32 mouse cellular contexts compared by ENCODE assay signal in genomic region chr4:141429381-141429780, GRCm38 (mm10). TPM values are rescaled to one million over a fixed set of nuclear protein-coding genes. Genes with fewer than 3 reads are reported as not detected.
A peak's percentile ranks its signal among the peaks of the same experiment; 100 is the strongest.
DNase-seq lines count a peak whose midpoint lies in the region; ATAC-seq and TF ChIP-seq lines count a peak whose summit lies in the region.
"Had no signal": no experiment of that assay in that cellular context is flagged by ENCODE, and none has a peak within 500 bp of the region (broad histone marks: within the 10 kb centered on the region; RNA-seq: fewer than 3 reads in every experiment).

No protein-coding gene starts in this region.

- H3K4me3 ChIP-seq in heart, adult 2 months = no peak overlapping the region
- H3K4me3 ChIP-seq in heart, embryonic 15.5 days = no peak overlapping the region
- H3K4me3 ChIP-seq: embryonic facial prominence, embryonic 12.5 days; embryonic facial prominence, embryonic 15.5 days; hindbrain, embryonic 12.5 days; hindbrain, embryonic 15.5 days had no signal

- TF ChIP-seq EP300 in heart, adult 2 months (IDR thresholded peaks at IDR 0.05; ENCODE audit: insufficient read depth, low read depth, low read length) = no peak

- H3K36me3 ChIP-seq in heart, adult 2 months (ENCODE audit: control insufficient read depth, insufficient read depth, low read length) = no peaks in the 10 kb centered on the region
- no peaks in the 10 kb centered on the region for H3K36me3 ChIP-seq in heart, embryonic 15.5 days
- H3K36me3 ChIP-seq: embryonic facial prominence, embryonic 12.5 days; embryonic facial prominence, embryonic 15.5 days; G1E; hindbrain, embryonic 12.5 days; hindbrain, embryonic 15.5 days had no signal

- H3K27me3 ChIP-seq in heart, adult 2 months (ENCODE audit: control insufficient read depth, insufficient read depth, low read length) = no peaks in the 10 kb centered on the region
- no peaks in the 10 kb centered on the region for H3K27me3 ChIP-seq in heart, embryonic 15.5 days
- H3K27me3 ChIP-seq: Patski had no signal

- peak; percentile 39 for DNase-seq in adrenal gland, postnatal 14 days
- DNase-seq in adrenal gland, postnatal 4 days (ENCODE audit: low spot score in 2 of 2) = no peak
- no peak for DNase-seq in heart, adult 2 months
- no peak for DNase-seq in heart, adult 9 months (ENCODE audit: low spot score in 2 of 2)
- no peak for DNase-seq in heart, postnatal 14 days
- peak; percentile 35 for DNase-seq in heart, postnatal 4 days
- DNase-seq in heart, postnatal 36 days = no peak
- DNase-seq: cerebellum, adult 11 months; cerebellum, adult 2 months; cerebellum, adult 9-11 months; forebrain, postnatal 0 days; gastrocnemius, postnatal 25 days had no signal

- no peak overlapping the region for H3K27ac ChIP-seq in heart, adult 2 months
- H3K27ac ChIP-seq in heart, embryonic 15.5 days = peak overlapping the region; percentile 19; the same call in 1 of the 2 replicates
- H3K27ac ChIP-seq: embryonic facial prominence, embryonic 12.5 days; embryonic facial prominence, embryonic 15.5 days; hindbrain, embryonic 12.5 days; hindbrain, embryonic 15.5 days; kidney, postnatal 0 days had no signal

- TF ChIP-seq CTCF in heart, adult 2 months (IDR thresholded peaks at IDR 0.05) = no peak

- intact Hi-C loops in heart, adult 2 months (cut with DNase I) = no loop called here
- intact Hi-C loops in heart, postnatal 14 days (cut with DNase I) = no loop called here
- intact Hi-C loops in heart, postnatal 36 days (cut with DNase I) = no loop called here

- no peaks in the 10 kb centered on the region for H3K9me3 ChIP-seq in heart, embryonic 15.5 days (replicated peaks)
- H3K9me3 ChIP-seq: embryonic facial prominence, embryonic 12.5 days; embryonic facial prominence, embryonic 15.5 days; G1E; hindbrain, embryonic 12.5 days; hindbrain, embryonic 15.5 days had no signal

- WGBS in heart, adult 2 months = 64% methylated on average over 6 of the region's 6 CpGs
- WGBS in heart, embryonic 15.5 days = 70% methylated on average over 6 of the region's 6 CpGs

- no peak overlapping the region for H3K9ac ChIP-seq in heart, adult 2 months (ENCODE audit: low read depth, low read length)
- H3K9ac ChIP-seq in heart, embryonic 15.5 days = no peak overlapping the region
- H3K9ac ChIP-seq: embryonic facial prominence, embryonic 12.5 days; embryonic facial prominence, embryonic 15.5 days; forebrain, postnatal 0 days; hindbrain, embryonic 12.5 days; hindbrain, embryonic 15.5 days had no signal

- ATAC-seq in heart, embryonic 15.5 days (replicated peaks; ENCODE audit: insufficient number of reproducible peaks, insufficient read depth, low FRiP score, low read depth) = no peak
- ATAC-seq: forebrain, embryonic 14.5 days; forebrain, postnatal 0 days; intestine, postnatal 0 days; Patski had no signal

- no peak overlapping the region for H3K4me2 ChIP-seq in heart, embryonic 15.5 days
- H3K4me2 ChIP-seq: embryonic facial prominence, embryonic 12.5 days; embryonic facial prominence, embryonic 15.5 days; hindbrain, embryonic 12.5 days; hindbrain, embryonic 15.5 days had no signal

- peaks cover 3% of the 10 kb centered on the region; the same call in 1 of the 2 replicates for H3K4me1 ChIP-seq in heart, adult 2 months (ENCODE audit: control insufficient read depth, insufficient read depth, low read length)
- peaks cover 29% of the 10 kb centered on the region for H3K4me1 ChIP-seq in heart, embryonic 15.5 days (replicated peaks)

- TF ChIP-seq POLR2A in heart, adult 2 months (IDR thresholded peaks at IDR 0.05; ENCODE audit: insufficient read depth, low read depth, low read length) = peak; percentile 38

- no peaks in the 10 kb centered on the region for H3K79me2 ChIP-seq in heart, adult 2 months (replicated peaks; ENCODE audit: control insufficient read depth, insufficient read depth, low read length)

RNA-seq across cellular contexts. Expression of gene Srarp, which starts 6.5 kb away (rescaled TPM):
- total RNA-seq in adrenal gland, postnatal 14 days (2021) = not detected in 2 replicates
- not detected for total RNA-seq in adrenal gland, postnatal 4 days (2021)
- total RNA-seq in heart, adult 2 months (2021) = 1 to 10 TPM; 1.6 to 2.2 TPM
- polyA plus RNA-seq in heart, adult 2 months (2012; rRNA removed) = 0.94 and 2.4 TPM in 2 replicates
- not detected in 2 replicates for polyA plus RNA-seq in heart, embryonic 15.5 days (2015; fragmentation: Nextera tagmentation; extraction: Ambion mirVana)
- total RNA-seq in heart, postnatal 14 days (2021) = under 1 TPM; 0.34 to 0.43 TPM
- total RNA-seq in heart, postnatal 4 days (2021) = not detected
- 1 to 10 TPM in 1 of 2 experiments, under 1 TPM in 1; 0.67 to 1.6 TPM for total RNA-seq in heart, postnatal 36 days (2021)
- total RNA-seq: adrenal gland, postnatal 36 days; CH12.LX; common myeloid progenitor, adult 5-6 weeks; G1E; granulocyte monocyte progenitor cell, adult 5-6 weeks; hematopoietic stem cell, adult 5-6 weeks had no signal
- polyA plus RNA-seq: embryonic facial prominence, embryonic 12.5 days; embryonic facial prominence, embryonic 15.5 days; forebrain, embryonic 11.5 days; G1E; hindbrain, embryonic 12.5 days; intestine, embryonic 14.5 days; intestine, postnatal 0 days; kidney, embryonic 14.5 days had no signal

RNA-seq across cellular contexts. Expression of gene Hspb7, which starts 8.8 kb away (rescaled TPM):
- 0.19 and 1.5 TPM in 2 replicates for total RNA-seq in adrenal gland, postnatal 14 days (2021)
- total RNA-seq in adrenal gland, postnatal 4 days (2021) = 1 to 10 TPM; 2.9 to 9.6 TPM
- 1,000 to 10,000 TPM; 1,066 to 1,498 TPM for total RNA-seq in heart, adult 2 months (2021)
- 973 and 1,028 TPM in 2 replicates for polyA plus RNA-seq in heart, adult 2 months (2012; rRNA removed)
- polyA plus RNA-seq in heart, embryonic 15.5 days (2015; fragmentation: Nextera tagmentation; extraction: Ambion mirVana) = 220 and 234 TPM in 2 replicates
- 100 to 1,000 TPM; 760 to 902 TPM for total RNA-seq in heart, postnatal 14 days (2021)
- 100 to 1,000 TPM; 865 to 923 TPM for total RNA-seq in heart, postnatal 4 days (2021)
- total RNA-seq in heart, postnatal 36 days (2021) = 1,000 to 10,000 TPM; 1,173 to 1,191 TPM
- total RNA-seq: common myeloid progenitor, adult 5-6 weeks; forebrain, postnatal 0 days; G1E; granulocyte monocyte progenitor cell, adult 5-6 weeks had no signal
- polyA plus RNA-seq: embryonic facial prominence, embryonic 12.5 days; forebrain, embryonic 11.5 days; forebrain, embryonic 14.5 days; forebrain, postnatal 0 days; G1E; hindbrain, embryonic 12.5 days; hindbrain, embryonic 15.5 days; kidney, embryonic 14.5 days had no signal

RNA-seq across cellular contexts. Expression of gene Clcnkb, which starts 13.6 kb away (rescaled TPM):
- not detected in 2 replicates for total RNA-seq in adrenal gland, postnatal 14 days (2021)
- total RNA-seq in adrenal gland, postnatal 4 days (2021) = 10 to 100 TPM in 1 of 2 experiments, 1 to 10 TPM in 1; 1.0 to 24.8 TPM
- under 1 TPM; 0.43 to 0.57 TPM for total RNA-seq in heart, adult 2 months (2021)
- 2.1 and 4.6 TPM in 2 replicates for polyA plus RNA-seq in heart, adult 2 months (2012; rRNA removed)
- 0.39 and 0.60 TPM in 2 replicates for polyA plus RNA-seq in heart, embryonic 15.5 days (2015; fragmentation: Nextera tagmentation; extraction: Ambion mirVana)
- total RNA-seq in heart, postnatal 14 days (2021) = 1 to 10 TPM in 1 of 2 experiments, under 1 TPM in 1; 0.83 to 1.5 TPM
- 1 to 10 TPM in 1 of 2 experiments, under 1 TPM in 1; 0.61 to 1.3 TPM for total RNA-seq in heart, postnatal 4 days (2021)
- 1 to 10 TPM in 1 of 2 experiments, under 1 TPM in 1; 0.38 to 1.0 TPM for total RNA-seq in heart, postnatal 36 days (2021)
- total RNA-seq: adrenal gland, adult 18-20 months; adrenal gland, postnatal 36 days; common myeloid progenitor, adult 5-6 weeks; forebrain, postnatal 0 days; gastrocnemius, postnatal 25 days; granulocyte monocyte progenitor cell, adult 5-6 weeks; hematopoietic stem cell, adult 5-6 weeks had no signal
- polyA plus RNA-seq: cerebellum, adult 2 months; embryonic facial prominence, embryonic 12.5 days; embryonic facial prominence, embryonic 15.5 days; forebrain, embryonic 11.5 days; forebrain, embryonic 14.5 days; forebrain, postnatal 0 days; G1E; hindbrain, embryonic 12.5 days; hindbrain, embryonic 15.5 days; intestine, postnatal 0 days had no signal

RNA-seq across cellular contexts. Expression of gene Zbtb17, which starts 15.1 kb away (rescaled TPM):
- 17.0 and 19.4 TPM in 2 replicates for total RNA-seq in adrenal gland, postnatal 14 days (2021)
- 10 to 100 TPM; 21.6 to 24.9 TPM for total RNA-seq in adrenal gland, postnatal 4 days (2021)
- total RNA-seq in heart, adult 2 months (2021) = 10 to 100 TPM; 22.9 to 26.4 TPM
- polyA plus RNA-seq in heart, adult 2 months (2012; rRNA removed) = 23.3 and 29.9 TPM in 2 replicates
- polyA plus RNA-seq in heart, embryonic 15.5 days (2015; fragmentation: Nextera tagmentation; extraction: Ambion mirVana) = 17.9 and 22.5 TPM in 2 replicates
- 10 to 100 TPM; 20.8 to 21.2 TPM for total RNA-seq in heart, postnatal 14 days (2021)
- total RNA-seq in heart, postnatal 4 days (2021) = 10 to 100 TPM; 19.2 to 21.7 TPM
- total RNA-seq in heart, postnatal 36 days (2021) = 10 to 100 TPM; 21.3 to 24.7 TPM

RNA-seq across cellular contexts. Expression of gene Clcnka, which starts 30.9 kb away (rescaled TPM):
- not detected in 2 replicates for total RNA-seq in adrenal gland, postnatal 14 days (2021)
- 1 to 10 TPM in 1 of 2 experiments, not detected in 1; 2.3 TPM for total RNA-seq in adrenal gland, postnatal 4 days (2021)
- total RNA-seq in heart, adult 2 months (2021) = not detected
- polyA plus RNA-seq in heart, adult 2 months (2012; rRNA removed) = 0.04 TPM in 1 of 2 replicates, not detected in the other
- polyA plus RNA-seq in heart, embryonic 15.5 days (2015; fragmentation: Nextera tagmentation; extraction: Ambion mirVana) = 0.05 and 0.06 TPM in 2 replicates
- not detected for total RNA-seq in heart, postnatal 14 days (2021)
- not detected for total RNA-seq in heart, postnatal 4 days (2021)
- total RNA-seq in heart, postnatal 36 days (2021) = not detected
- total RNA-seq: adrenal gland, adult 18-20 months; adrenal gland, postnatal 36 days; CH12.LX; common myeloid progenitor, adult 5-6 weeks; G1E; gastrocnemius, adult 8-10 months; granulocyte monocyte progenitor cell, adult 5-6 weeks; hematopoietic stem cell, adult 5-6 weeks had no signal
- polyA plus RNA-seq: cerebellum, adult 2 months; forebrain, embryonic 14.5 days; G1E; intestine, embryonic 14.5 days; intestine, postnatal 0 days had no signal

Comparison
In these comparisons a context has a peak if more than half of its experiments do, and no peak if none do; other contexts are left out.
1. DNase-seq: peak in adrenal gland, postnatal 14 days (single experiment) and heart, postnatal 4 days (single experiment); none in adrenal gland, postnatal 4 days (0 of 2), heart, adult 2 months (0 of 2), heart, adult 9 months (0 of 2), heart, postnatal 14 days (0 of 2) and heart, postnatal 36 days (0 of 2).
2. RNA of gene Hspb7, which starts 8.8 kb away (total RNA-seq): 1,066 to 1,498 TPM in heart, adult 2 months, 1,173 to 1,191 TPM in heart, postnatal 36 days, 865 to 923 TPM in heart, postnatal 4 days and 760 to 902 TPM in heart, postnatal 14 days; 2.9 to 9.6 TPM in adrenal gland, postnatal 4 days and 0.19 to 1.5 TPM in adrenal gland, postnatal 14 days; every median in the first group is over 10 times any median in the second.